Mouse (Mus musculus) lung, adult 2 months (tissue): Measurements from ENCODE around the gene Gm20388.

Source experiments
- CTCF ChIP-seq: fragments of 200-500 bp; IDR thresholded peaks from 2 replicates; pipeline ENCODE4 v1.5.1; 2011; ENCODE audit warnings: mild to moderate bottlenecking, low read length, control low read depth; ENCODE audit not compliant: insufficient read depth
- POLR2A ChIP-seq: fragments of 200-500 bp; IDR thresholded peaks from 2 replicates; pipeline ENCODE4 v1.6.1; 2011; ENCODE audit warnings: low read depth, mild to moderate bottlenecking, control low read depth, low read length, borderline replicate concordance; ENCODE audit errors: extremely low read depth

DNA sequence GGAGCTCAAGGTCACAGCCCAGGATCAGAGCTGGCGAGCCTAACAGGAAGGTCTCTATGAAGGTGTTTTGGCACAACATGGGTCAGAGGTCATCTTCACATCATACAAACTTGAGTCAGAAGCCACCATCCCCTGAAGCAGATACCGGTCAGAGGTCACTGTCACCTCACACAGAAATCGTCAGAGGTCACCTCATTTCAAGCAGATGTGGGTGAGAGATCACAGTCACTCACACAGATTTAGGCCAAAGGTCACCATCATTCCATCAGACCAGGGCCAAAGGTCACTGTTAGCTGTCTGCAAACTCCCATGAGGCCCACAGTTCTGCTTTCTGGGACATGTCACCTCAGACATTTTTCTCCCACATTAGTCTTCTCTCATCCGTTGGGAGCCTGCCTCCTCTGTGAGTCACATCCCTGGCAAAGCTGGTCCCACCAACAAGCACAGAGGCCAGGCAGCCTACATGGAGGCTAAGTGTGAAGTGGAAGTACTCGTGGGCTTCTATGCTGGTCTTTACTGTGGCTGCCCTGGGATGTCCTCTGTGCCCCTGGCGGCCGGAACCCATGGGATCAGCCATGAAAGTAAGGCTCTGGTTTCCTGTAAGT lies 2784.9 kb downstream of the Gm20388 start:
- no peak for TF ChIP-seq CTCF
- TF ChIP-seq POLR2A = no peak
